Mouse (Mus musculus) neural tube, embryonic 15.5 days (tissue): ENCODE data around the gene 6330409D20Rik. TPM values are rescaled to one million over a fixed set of nuclear protein-coding genes. Genes with fewer than 3 reads are reported as not detected.

Source experiments
- ATAC-seq: fragments of 200-750 bp; cut with Nextera tagmentation; 2 replicates; pipeline ENCODE4 v1.8.0; 2017; ENCODE audit warnings: mild to moderate bottlenecking, moderate TSS enrichment, moderate library complexity; ENCODE audit not compliant: low FRiP score
- H3K27ac ChIP-seq: fragments of 300-500 bp; sonication (generic); replicated peaks from 2 replicates; pipeline ENCODE4 v1.5.1; 2015; ENCODE audit warnings: mild to moderate bottlenecking, inconsistent platforms
- H3K27me3 ChIP-seq: fragments of 300-500 bp; sonication (generic); replicated peaks from 2 replicates; pipeline ENCODE4 v1.6.1; 2015; ENCODE audit warnings: inconsistent platforms
- H3K36me3 ChIP-seq: fragments of 300-500 bp; sonication (generic); 2 replicates; pipeline ENCODE4 v1.6.1; 2015; ENCODE audit warnings: inconsistent platforms
- H3K4me1 ChIP-seq: fragments of 300-500 bp; sonication (generic); 2 replicates; pipeline ENCODE4 v1.6.1; 2015; ENCODE audit warnings: inconsistent platforms
- H3K4me2 ChIP-seq: fragments of 300-500 bp; sonication (generic); 2 replicates; pipeline ENCODE4 v1.6.1; 2015; ENCODE audit warnings: inconsistent platforms, mild to moderate bottlenecking, moderate library complexity
- H3K4me3 ChIP-seq: fragments of 300-500 bp; sonication (generic); replicated peaks from 2 replicates; pipeline ENCODE4 v1.5.1; 2015; ENCODE audit warnings: mild to moderate bottlenecking, inconsistent platforms
- H3K9ac ChIP-seq: fragments of 300-500 bp; sonication (generic); replicated peaks from 2 replicates; pipeline ENCODE4 v1.6.1; 2015; ENCODE audit warnings: mild to moderate bottlenecking, inconsistent platforms
- H3K9me3 ChIP-seq: fragments of 300-500 bp; sonication (generic); replicated peaks from 2 replicates; pipeline ENCODE4 v1.6.1; 2016; ENCODE audit warnings: inconsistent platforms
- WGBS: fragments of 180-500 bp; shearing (Covaris S2); methylation state at CpG from one replicate; pipeline ENCODE4 v1.1.7; 2015; ENCODE audit warnings: mixed read lengths; 5-methylcytosine and 5-hydroxymethylcytosine counted together
- polyA plus RNA-seq: library from polyadenylated mRNA; unstranded; fragments of >200 nt; fragmentation: Nextera tagmentation; extraction: Ambion mirVana; gene quantifications from 2 replicates; pipeline ENCODE4 v1.2.1, GENCODE M21; 2015

The 6330409D20Rik gene
- polyA plus RNA-seq, 1 experiment from 2014 or later = 2.9 TPM

- Histone ChIP-seq H3K27ac (no peak overlapping the region), H3K9ac (no peak overlapping the region), H3K4me3 (no peak overlapping the region), H3K9me3 (no peaks in the 10 kb centered on the region), H3K4me2 (no peak overlapping the region), H3K4me1 (peaks cover 39% of the 10 kb centered on the region), H3K27me3 (no peaks in the 10 kb centered on the region), H3K36me3 (peaks cover 51% of the 10 kb centered on the region)
- ATAC-seq = no peak
- WGBS = 87% methylated on average over 5 of the region's 5 CpGs
Observed at GRCm38 (mm10) chr2:32710425-32710824, 30.4 kb downstream of the 6330409D20Rik start.

GRCm38 (mm10) chr2:32709521-32710137 lies 31.2 kb downstream of the 6330409D20Rik start:
- no peaks in the 10 kb centered on the region for H3K27me3 ChIP-seq
- H3K36me3 ChIP-seq = peaks cover 59% of the 10 kb centered on the region
- H3K4me3 ChIP-seq = no peak overlapping the region
- no peaks in the 10 kb centered on the region for H3K9me3 ChIP-seq
- 96% methylated on average over 20 of the region's 20 CpGs for WGBS
- H3K27ac ChIP-seq = no peak overlapping the region
- ATAC-seq = no peak
- no peak overlapping the region for H3K4me2 ChIP-seq
- peaks cover 33% of the 10 kb centered on the region for H3K4me1 ChIP-seq
- no peak overlapping the region for H3K9ac ChIP-seq

GRCm38 (mm10) chr2:32708643-32709042 lies 32.2 kb downstream of the 6330409D20Rik start:
- Histone ChIP-seq H3K4me3 (no peak overlapping the region), H3K36me3 (peaks cover 66% of the 10 kb centered on the region), H3K9me3 (no peaks in the 10 kb centered on the region), H3K4me2 (no peak overlapping the region), H3K4me1 (peaks cover 23% of the 10 kb centered on the region), H3K27me3 (no peaks in the 10 kb centered on the region), H3K9ac (no peak overlapping the region), H3K27ac (no peak overlapping the region)
- WGBS = 48% methylated on average over 3 of the region's 3 CpGs
- no peak for ATAC-seq

GRCm38 (mm10) chr2:32706971-32707370 lies 33.8 kb downstream of the 6330409D20Rik start:
- no peaks in the 10 kb centered on the region for H3K27me3 ChIP-seq
- no peak for ATAC-seq
- H3K27ac ChIP-seq = no peak overlapping the region
- H3K4me2 ChIP-seq = no peak overlapping the region
- WGBS = 95% methylated on average over 6 of the region's 6 CpGs
- H3K4me3 ChIP-seq = no peak overlapping the region
- no peaks in the 10 kb centered on the region for H3K9me3 ChIP-seq
- no peak overlapping the region for H3K9ac ChIP-seq
- H3K4me1 ChIP-seq = peaks cover 20% of the 10 kb centered on the region
- peaks cover 75% of the 10 kb centered on the region for H3K36me3 ChIP-seq

GRCm38 (mm10) chr2:32705018-32705417 lies 35.8 kb downstream of the 6330409D20Rik start:
- no peak overlapping the region for H3K27ac ChIP-seq
- H3K27me3 ChIP-seq = no peaks in the 10 kb centered on the region
- H3K4me3 ChIP-seq = no peak overlapping the region
- no peak for ATAC-seq
- H3K4me2 ChIP-seq = no peak overlapping the region
- H3K9ac ChIP-seq = no peak overlapping the region
- no peaks in the 10 kb centered on the region for H3K9me3 ChIP-seq
- H3K36me3 ChIP-seq = peaks cover 68% of the 10 kb centered on the region
- peaks cover 5% of the 10 kb centered on the region; the same call in 1 of the 2 replicates for H3K4me1 ChIP-seq
- WGBS = 89% methylated on average over 7 of the region's 7 CpGs

GRCm38 (mm10) chr2:32704021-32704421 lies 36.8 kb downstream of the 6330409D20Rik start, which contains the start of gene Fpgs:
Fpgs (minus strand) TSS chr2:32704145.
- Histone ChIP-seq H3K4me3 (no peak within 1 kb of the TSS), H3K36me3 (peaks cover 58% of the 10 kb centered on the region), H3K9me3 (no peaks in the 10 kb centered on the region), H3K27ac (no peak within 1 kb of the TSS), H3K4me1 (no peaks in the 10 kb centered on the region), H3K27me3 (no peaks in the 10 kb centered on the region), H3K4me2 (no peak within 1 kb of the TSS), H3K9ac (no peak within 1 kb of the TSS)
- ATAC-seq = no peak
- WGBS = 70% methylated on average over 2 of the region's 2 CpGs

GRCm38 (mm10) chr2:32703046-32703445 lies 37.8 kb downstream of the 6330409D20Rik start:
- 97% methylated on average over 8 of the region's 8 CpGs for WGBS
- no peak for ATAC-seq
- Histone ChIP-seq H3K4me1 (no peaks in the 10 kb centered on the region), H3K4me2 (no peak overlapping the region), H3K27me3 (no peaks in the 10 kb centered on the region), H3K4me3 (no peak overlapping the region), H3K36me3 (peaks cover 49% of the 10 kb centered on the region), H3K9ac (no peak overlapping the region), H3K9me3 (no peaks in the 10 kb centered on the region), H3K27ac (no peak overlapping the region)

GRCm38 (mm10) chr2:32700966-32701743 lies 39.7 kb downstream of the 6330409D20Rik start:
- Histone ChIP-seq H3K36me3 (peaks cover 31% of the 10 kb centered on the region), H3K9me3 (no peaks in the 10 kb centered on the region), H3K4me2 (no peak overlapping the region), H3K27me3 (no peaks in the 10 kb centered on the region), H3K27ac (no peak overlapping the region), H3K4me3 (no peak overlapping the region), H3K9ac (no peak overlapping the region), H3K4me1 (no peaks in the 10 kb centered on the region)
- WGBS = 90% methylated on average over 14 of the region's 14 CpGs
- ATAC-seq = no peak

- no peak for ATAC-seq
Observed at GRCm38 (mm10) chr2:32699680-32700079, 41.1 kb downstream of the 6330409D20Rik start.

GRCm38 (mm10) chr2:32694691-32695090 lies 46.1 kb downstream of the 6330409D20Rik start:
- peak overlapping the region; percentile 89 for H3K27ac ChIP-seq
- H3K9ac ChIP-seq = peak overlapping the region; percentile 46
- WGBS = 89% methylated on average over 12 of the region's 12 CpGs

More at GRCm38 (mm10) chr2:32699680-32700079, 41.1 kb downstream of the 6330409D20Rik start:
- Histone ChIP-seq H3K4me1 (peaks cover under 1% of the 10 kb centered on the region; the same call in 1 of the 2 replicates), H3K27me3 (no peaks in the 10 kb centered on the region), H3K9ac (no peak overlapping the region), H3K9me3 (no peaks in the 10 kb centered on the region), H3K36me3 (peaks cover 17% of the 10 kb centered on the region), H3K27ac (no peak overlapping the region), H3K4me3 (no peak overlapping the region), H3K4me2 (no peak overlapping the region)
- 88% methylated on average over 6 of the region's 6 CpGs for WGBS

GRCm38 (mm10) chr2:32693823-32694411 lies 46.9 kb downstream of the 6330409D20Rik start:
- under 1% methylated on average over 51 of the region's 51 CpGs for WGBS
- ATAC-seq = peak; percentile 98
- H3K4me3 ChIP-seq = peak overlapping the region; percentile 88
- no peaks in the 10 kb centered on the region for H3K27me3 ChIP-seq
- peak overlapping the region; percentile 91 for H3K9ac ChIP-seq
- H3K4me2 ChIP-seq = peak overlapping the region; percentile 85
- H3K4me1 ChIP-seq = peaks cover 29% of the 10 kb centered on the region
- peak overlapping the region; percentile 89 for H3K27ac ChIP-seq
- H3K9me3 ChIP-seq = no peaks in the 10 kb centered on the region
- H3K36me3 ChIP-seq = no peaks in the 10 kb centered on the region

More at GRCm38 (mm10) chr2:32694691-32695090, 46.1 kb downstream of the 6330409D20Rik start:
- Histone ChIP-seq H3K9me3 (no peaks in the 10 kb centered on the region), H3K36me3 (no peaks in the 10 kb centered on the region), H3K4me3 (peak overlapping the region; percentile 88), H3K27me3 (no peaks in the 10 kb centered on the region), H3K4me1 (peaks cover 29% of the 10 kb centered on the region), H3K4me2 (peak overlapping the region; percentile 85)
- no peak for ATAC-seq
